Mouse (Mus musculus): ENCODE results near the gene Bud31.

GRCm38 (mm10) chr5:145120921-145121320 is 19.2 kb upstream of the Bud31 start:
- TF ChIP-seq CTCF (IDR thresholded peaks at IDR 0.05; ENCODE audit: low read depth, low read length) (no peak), POLR2A (IDR thresholded peaks at IDR 0.05; ENCODE audit: borderline replicate concordance, low read depth, low read length) (no peak)

Measured in bone marrow macrophage, adult 2 months (primary cell).